Mouse (Mus musculus) gonadal fat pad, adult 2 months (tissue): ENCODE results near the gene Thap11. TPM values are rescaled to one million over a fixed set of nuclear protein-coding genes. Genes with fewer than 3 reads are reported as not detected.

Source experiments
- DNase-seq: peaks from one replicate; pipeline ENCODE4 v3.0.0-alpha.2; 2012; ENCODE audit warnings: low read depth
- polyA plus RNA-seq: library from polyadenylated mRNA; depleted of rRNA; stranded (reverse); fragments of >200 nt; gene quantifications from 2 replicates; pipeline ENCODE4 v1.2.3, GENCODE M21; 2012; rRNA removed

Gene Thap11
- polyA plus RNA-seq, 1 experiment, result 46.8 TPM

- no peak for DNase-seq
Observed at GRCm38 (mm10) chr8:105900180-105900940, 45.4 kb downstream of the Thap11 start, which contains the start of gene Pskh1. Gene Pskh1, plus strand, starts transcription at chr8:105900441.

GRCm38 (mm10) chr8:105900941-105901616, 46.1 kb downstream of the Thap11 start:
- no peak for DNase-seq

Other genes starting within 250 kb of the Thap11 start
- 17.2 and 22.1 TPM in 2 replicates for gene Ripor1, start 249.9 kb upstream of the Thap11 start, polyA plus RNA-seq
- gene Ctcf, start 218.6 kb upstream of the Thap11 start, polyA plus RNA-seq, result 12.2 and 19.0 TPM in 2 replicates
- 0.45 TPM in 1 of 2 replicates, not detected in the other for gene Agrp, start 217.7 kb upstream of the Thap11 start, polyA plus RNA-seq
- gene Carmil2, start 168.9 kb upstream of the Thap11 start, polyA plus RNA-seq, result 0.60 and 0.81 TPM in 2 replicates
- gene Acd, start 154.0 kb upstream of the Thap11 start, polyA plus RNA-seq, result 31.7 and 35.4 TPM in 2 replicates
- gene Pard6a, start 154.0 kb upstream of the Thap11 start, polyA plus RNA-seq, result 23.5 and 24.1 TPM in 2 replicates
- gene 4933405L10Rik, start 147.5 kb upstream of the Thap11 start, polyA plus RNA-seq, result 0.15 TPM in 1 of 2 replicates, not detected in the other
- 5.8 and 8.4 TPM in 2 replicates for gene Enkd1, start 146.9 kb upstream of the Thap11 start, polyA plus RNA-seq
- 5.3 and 6.7 TPM in 2 replicates for gene Gfod2, start 96.5 kb upstream of the Thap11 start, polyA plus RNA-seq
- 20.0 and 20.4 TPM in 2 replicates for gene Ranbp10, start 27.8 kb upstream of the Thap11 start, polyA plus RNA-seq
- 1.1 and 1.2 TPM in 2 replicates for gene Tsnaxip1, start 27.4 kb upstream of the Thap11 start, polyA plus RNA-seq
- gene Cenpt, start 1.9 kb upstream of the Thap11 start, polyA plus RNA-seq, result 18.9 and 23.0 TPM in 2 replicates
- 23.5 and 25.7 TPM in 2 replicates for gene Nutf2, start 5.4 kb downstream of the Thap11 start, polyA plus RNA-seq
- 54.3 and 63.5 TPM in 2 replicates for gene Edc4, start 25.7 kb downstream of the Thap11 start, polyA plus RNA-seq
- gene Nrn1l, start 38.4 kb downstream of the Thap11 start, polyA plus RNA-seq, result 1.4 and 1.7 TPM in 2 replicates
- 47.8 and 51.9 TPM in 2 replicates for gene Pskh1, start 45.3 kb downstream of the Thap11 start, polyA plus RNA-seq
- gene Ctrl, start 78.7 kb downstream of the Thap11 start, polyA plus RNA-seq, result 1.5 and 7.4 TPM in 2 replicates
- gene Psmb10, start 83.3 kb downstream of the Thap11 start, polyA plus RNA-seq, result 69.8 and 91.4 TPM in 2 replicates
- gene Lcat, start 88.2 kb downstream of the Thap11 start, polyA plus RNA-seq, result 2.3 and 2.6 TPM in 2 replicates
- gene Slc12a4, start 111.0 kb downstream of the Thap11 start, polyA plus RNA-seq, result 46.8 and 56.3 TPM in 2 replicates
- gene Dpep3, start 124.3 kb downstream of the Thap11 start, polyA plus RNA-seq, result 0.92 and 1.7 TPM in 2 replicates
- gene Dus2, start 136.2 kb downstream of the Thap11 start, polyA plus RNA-seq, result 14.5 and 14.6 TPM in 2 replicates
- not detected in 2 replicates for gene Dpep2nb, start 150.8 kb downstream of the Thap11 start, polyA plus RNA-seq
- 8.9 and 9.9 TPM in 2 replicates for gene Ddx28, start 156.8 kb downstream of the Thap11 start, polyA plus RNA-seq
- 23.5 and 26.6 TPM in 2 replicates for gene Nfatc3, start 203.7 kb downstream of the Thap11 start, polyA plus RNA-seq